Mouse (Mus musculus) c-Kit-negative CD71-positive TER-119-positive erythroid progenitor cells, embryonic 14.5 days (primary cell): ENCODE measurements around the gene Rassf7.

Source experiments
- DNase-seq: peaks from one replicate; pipeline ENCODE4 v3.0.0-alpha.2; 2013; ENCODE audit warnings: low read depth, low spot score

The Rassf7 gene

GRCm38 (mm10) chr7:141196619-141197282, 18.9 kb upstream of the Rassf7 start:
- no peak for DNase-seq

GRCm38 (mm10) chr7:141198121-141198520, 17.5 kb upstream of the Rassf7 start:
- DNase-seq, result no peak

DNA sequence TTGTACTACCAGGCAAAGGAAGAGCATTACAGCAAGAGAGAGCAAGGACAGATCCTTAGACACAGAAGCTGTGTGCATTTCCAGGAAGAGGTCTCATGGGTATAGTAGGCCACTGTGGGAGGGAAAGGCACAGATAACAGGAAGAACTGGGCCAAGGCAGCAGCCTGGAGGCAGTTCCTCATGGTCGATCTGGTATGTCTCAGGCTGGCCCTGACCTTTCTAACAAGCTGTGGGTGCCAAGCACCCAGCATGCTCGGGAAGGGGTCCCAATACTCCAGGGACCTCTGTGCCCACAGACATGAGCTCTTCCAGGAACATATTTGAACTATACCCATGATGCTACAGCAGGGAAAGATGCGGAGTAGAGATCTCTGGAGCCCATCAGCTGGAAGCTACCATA, 11.1 kb upstream of the Rassf7 start:
- no peak for DNase-seq

DNA sequence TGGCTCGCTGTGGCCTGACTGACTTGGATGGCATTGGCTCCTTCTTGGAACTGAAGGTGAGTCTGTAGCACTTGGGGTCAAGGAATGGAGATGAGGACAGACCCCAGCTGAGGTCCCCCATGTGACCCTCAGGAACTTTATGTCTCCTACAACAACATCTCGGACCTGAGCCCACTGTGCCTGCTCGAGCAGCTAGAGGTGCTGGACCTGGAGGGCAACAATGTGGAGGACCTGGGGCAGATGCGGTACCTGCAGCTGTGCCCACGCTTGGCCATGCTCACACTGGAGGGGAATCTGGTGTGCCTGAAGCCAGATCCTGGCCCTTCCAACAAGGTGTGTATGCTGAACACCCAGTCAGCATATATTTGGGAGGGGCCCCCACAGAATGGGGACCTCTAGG, 10.2 kb upstream of the Rassf7 start:
- no peak for DNase-seq

GRCm38 (mm10) chr7:141206182-141206937, 9.3 kb upstream of the Rassf7 start:
- no peak for DNase-seq

- DNase-seq, result peak; percentile 62
These were observed 6.1 kb upstream of the Rassf7 start for GRCm38 (mm10) chr7:141209526-141209925.

- no peak for DNase-seq
These were observed 5.5 kb upstream of the Rassf7 start for GRCm38 (mm10) chr7:141210137-141210536.

GRCm38 (mm10) chr7:141210606-141211131, 5.0 kb upstream of the Rassf7 start:
- DNase-seq, result no peak

GRCm38 (mm10) chr7:141213133-141213532, 2.5 kb upstream of the Rassf7 start:
- DNase-seq, result no peak

- DNase-seq, result no peak
These were observed 1.9 kb upstream of the Rassf7 start, which contains the start of gene Lmntd2 for GRCm38 (mm10) chr7:141213605-141214235. TSS of gene Lmntd2 (minus strand) at chr7:141214080.

DNA sequence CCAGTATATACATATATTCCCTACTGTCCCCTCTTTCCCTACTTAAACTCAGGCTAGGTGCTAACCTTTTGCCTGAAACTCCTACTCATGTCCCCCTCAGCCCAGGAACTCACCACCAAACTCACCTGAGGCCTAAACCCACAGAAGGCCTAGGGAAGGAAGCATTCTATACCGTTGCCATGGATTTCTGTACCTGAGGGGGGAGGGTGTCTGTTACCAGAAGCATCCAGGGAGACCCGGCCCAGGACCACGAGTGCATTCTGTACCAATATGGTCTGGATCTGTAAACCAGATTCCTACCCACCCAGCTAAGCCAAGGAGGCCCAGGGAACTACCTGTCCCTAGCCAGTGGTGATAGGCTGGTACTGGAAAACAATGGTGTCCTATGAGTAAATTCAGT, 1.4 kb upstream of the Rassf7 start:
- no peak for DNase-seq

GRCm38 (mm10) chr7:141215880-141216733, 447 bp downstream of the Rassf7 start:
- DNase-seq, result no peak

GRCm38 (mm10) chr7:141216894-141217293, 1.2 kb downstream of the Rassf7 start:
- DNase-seq, result no peak

GRCm38 (mm10) chr7:141217343-141218013, 1.8 kb downstream of the Rassf7 start:
- DNase-seq, result no peak

DNA sequence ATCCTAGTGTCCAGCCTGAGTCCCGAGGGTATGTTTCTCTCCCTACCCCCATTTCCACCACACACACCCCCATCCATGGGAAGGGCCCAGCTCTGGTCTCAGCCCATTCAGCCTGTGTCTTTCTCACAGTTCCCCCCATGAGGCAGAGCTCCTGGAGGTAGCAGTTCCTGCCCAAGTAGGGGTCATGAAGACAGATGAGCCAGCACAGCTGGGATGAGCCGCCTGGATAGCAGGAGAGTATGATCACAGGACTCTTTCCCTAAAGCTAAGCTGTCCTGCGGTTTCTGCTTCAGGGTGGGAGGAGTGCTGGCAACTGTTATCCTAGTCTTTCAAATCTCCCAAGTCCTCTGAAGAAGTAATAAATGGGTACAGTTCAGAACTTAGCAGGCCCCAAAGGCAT, 2.5 kb downstream of the Rassf7 start:
- no peak for DNase-seq

- DNase-seq, result no peak
These were observed 3.0 kb downstream of the Rassf7 start for GRCm38 (mm10) chr7:141218557-141219133.

- no peak for DNase-seq
These were observed 4.0 kb downstream of the Rassf7 start for GRCm38 (mm10) chr7:141219558-141220099.

GRCm38 (mm10) chr7:141220377-141220776, 4.7 kb downstream of the Rassf7 start:
- no peak for DNase-seq

GRCm38 (mm10) chr7:141221249-141222125, 5.8 kb downstream of the Rassf7 start:
- peak; percentile 98 for DNase-seq
